Mouse (Mus musculus) brain, embryonic 14.5 days (tissue): ENCODE data around the gene Ttc13.

Experiments used
- CTCF ChIP-seq: fragments of 200-500 bp; IDR thresholded peaks from 2 replicates; pipeline ENCODE4 v1.5.1; 2012; ENCODE audit warnings: inconsistent platforms, mild to moderate bottlenecking, moderate library complexity, borderline replicate concordance; ENCODE audit not compliant: insufficient read depth, insufficient read length; ENCODE audit errors: extremely low read depth
- POLR2A ChIP-seq: fragments of 200-500 bp; IDR thresholded peaks from 2 replicates; pipeline ENCODE4 v1.6.1; 2012; ENCODE audit warnings: mild to moderate bottlenecking, inconsistent platforms, borderline replicate concordance; ENCODE audit not compliant: poor library complexity, insufficient read depth, insufficient read length, severe bottlenecking; ENCODE audit errors: extremely low read depth

DNA sequence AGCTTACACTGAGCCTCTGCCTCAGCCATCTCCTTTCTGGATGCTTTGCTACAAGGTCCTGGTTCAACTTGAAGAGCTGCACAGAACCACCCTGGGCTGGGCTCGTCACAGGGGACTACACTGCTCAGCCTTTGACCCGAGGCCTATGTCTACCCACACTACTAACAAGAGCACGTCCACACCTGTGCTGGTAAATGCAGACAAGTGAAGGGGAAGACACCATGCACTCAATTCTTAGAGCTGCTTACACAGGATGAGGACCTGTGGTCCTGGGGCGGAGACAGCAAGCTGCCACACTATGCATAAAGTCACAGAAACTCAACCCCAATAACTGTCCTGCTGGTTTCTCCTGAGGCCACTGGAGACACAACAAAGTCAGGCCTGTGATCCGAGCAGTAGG is 21.5 kb downstream of the Ttc13 start:
- TF ChIP-seq CTCF (no peak), POLR2A (no peak)
